Mouse (Mus musculus) G1E (cell line): ENCODE results near the gene D430042O09Rik. TPM values are rescaled to one million over a fixed set of nuclear protein-coding genes. Genes with fewer than 3 reads are reported as not detected.

Experiments
- ATAC-seq: 2 replicates; pipeline ENCODE4 v1.8.0; 2016; ENCODE audit warnings: mild to moderate bottlenecking; ENCODE audit not compliant: insufficient number of reproducible peaks, poor library complexity, low FRiP score, severe bottlenecking; ENCODE audit errors: extremely low read depth
- DNase-seq: peaks from one replicate; pipeline ENCODE4 v3.0.0; 2012; ENCODE audit warnings: low spot score
- H3K27me3 ChIP-seq: 2 replicates; pipeline ENCODE4 v1.6.1; 2012; ENCODE audit warnings: mild to moderate bottlenecking, low read length, inconsistent platforms; ENCODE audit not compliant: insufficient read depth
- H3K36me3 ChIP-seq: replicated peaks from 2 replicates; pipeline ENCODE3; 2012; ENCODE audit warnings: mild to moderate bottlenecking, inconsistent platforms
- H3K4me1 ChIP-seq: 2 replicates; pipeline ENCODE4 v1.6.1; 2012; ENCODE audit warnings: low read depth, low read length, inconsistent platforms, mixed read lengths; ENCODE audit not compliant: insufficient read depth
- H3K4me3 ChIP-seq: 2 replicates; pipeline ENCODE4 v1.5.1; 2012; ENCODE audit warnings: low read depth, mild to moderate bottlenecking, inconsistent platforms, low read length, moderate library complexity, mixed read lengths
- H3K9me3 ChIP-seq: replicated peaks from 2 replicates; pipeline ENCODE4 v1.6.1; 2012; ENCODE audit warnings: inconsistent platforms
- CTCF ChIP-seq: IDR thresholded peaks from 2 replicates; pipeline ENCODE4 v1.5.1; 2012; ENCODE audit warnings: low read depth, low read length, inconsistent platforms, mixed read lengths
- GATA1 ChIP-seq: IDR thresholded peaks from 2 replicates; pipeline ENCODE4 v1.6.1; 2012; ENCODE audit warnings: borderline replicate concordance, low read length, inconsistent platforms, mixed read lengths
- GATA2 ChIP-seq: IDR thresholded peaks from 2 replicates; pipeline ENCODE4 v1.6.1; 2012; ENCODE audit warnings: low read depth, low read length, inconsistent platforms, borderline replicate concordance
- POLR2AphosphoS5 ChIP-seq: IDR thresholded peaks from 2 replicates; pipeline ENCODE4 v1.6.1; 2012; ENCODE audit warnings: low read depth, low read length, inconsistent platforms; ENCODE audit not compliant: insufficient replicate concordance
- TAL1 ChIP-seq: conservative IDR thresholded peaks from 2 replicates; pipeline ENCODE4 v1.6.1; 2012; ENCODE audit warnings: low read depth, low read length, inconsistent platforms, mixed read lengths
- polyA plus RNA-seq: library from polyadenylated mRNA; stranded (reverse); fragments of >175 nt; gene quantifications from 2 replicates; pipeline ENCODE4 v1.2.3, GENCODE M21; 2012
- total RNA-seq, 2 experiments: library from RNA; stranded (forward) in 1 of 2; stranded (reverse) in 1 of 2; fragments of 200-1000 nt in 1 of 2; fragments of >200 nt in 1 of 2; fragmentation: Nextera tagmentation in 1 of 2; gene quantifications; 2 replicates each; pipeline ENCODE4 v1.2.3; 2014 to 2017

The D430042O09Rik gene
- total and polyA plus RNA-seq, 3 experiments = 7.7 to 34.2 (median 17.6) TPM

DNA sequence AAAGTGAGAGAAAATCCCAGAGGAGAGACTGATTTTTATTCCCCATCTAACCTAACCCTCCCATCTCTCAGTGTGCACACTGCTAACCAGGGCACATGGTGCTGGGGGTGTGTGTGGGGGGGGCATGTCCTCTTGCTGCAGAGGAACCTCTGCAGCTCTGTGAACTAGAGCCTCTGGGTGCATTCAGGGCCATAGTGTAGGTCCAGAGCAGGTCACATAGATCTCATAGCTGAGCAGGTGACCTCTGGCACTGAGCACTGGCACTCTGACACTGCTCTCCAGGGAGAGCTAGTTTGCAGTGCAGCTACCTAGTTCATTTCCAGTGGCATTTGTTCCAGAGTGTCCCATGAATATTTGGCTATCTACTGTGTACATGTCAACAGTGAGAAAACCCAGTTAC lies 24.0 kb downstream of the D430042O09Rik start:
- TF ChIP-seq TAL1 = no peak
- no peak for TF ChIP-seq POLR2AphosphoS5
- no peak for TF ChIP-seq CTCF
- no peak for TF ChIP-seq GATA1
- no peak for TF ChIP-seq GATA2
- Histone ChIP-seq H3K27me3 (no peaks in the 10 kb centered on the region), H3K4me3 (no peak overlapping the region), H3K4me1 (peaks cover 10% of the 10 kb centered on the region), H3K9me3 (no peaks in the 10 kb centered on the region), H3K36me3 (peaks cover 27% of the 10 kb centered on the region)
- no peak for ATAC-seq
- no peak for DNase-seq

DNA sequence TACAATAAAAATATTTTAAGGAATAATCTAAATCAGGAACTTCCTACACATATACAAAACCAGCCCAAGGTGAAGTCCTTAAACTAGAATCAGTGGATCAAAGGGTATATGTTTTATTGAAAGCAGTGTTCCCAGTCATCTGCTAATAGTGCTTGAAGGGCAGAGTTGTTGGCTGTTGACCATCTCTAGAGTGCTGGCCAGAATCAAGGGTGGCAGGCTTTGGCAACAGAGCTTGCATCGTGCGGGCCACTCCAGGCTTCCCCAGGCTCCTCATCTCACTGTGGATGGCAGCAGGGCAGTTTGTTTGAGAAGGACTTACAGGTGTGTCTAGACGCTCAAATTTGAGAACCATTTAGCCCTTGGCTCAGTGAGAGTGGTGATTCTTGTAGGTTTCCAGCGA lies 26.1 kb downstream of the D430042O09Rik start:
- no peak for TF ChIP-seq GATA1
- no peak for TF ChIP-seq CTCF
- TF ChIP-seq GATA2 = no peak
- no peak for TF ChIP-seq POLR2AphosphoS5
- H3K4me1 ChIP-seq = peaks cover 10% of the 10 kb centered on the region

DNA sequence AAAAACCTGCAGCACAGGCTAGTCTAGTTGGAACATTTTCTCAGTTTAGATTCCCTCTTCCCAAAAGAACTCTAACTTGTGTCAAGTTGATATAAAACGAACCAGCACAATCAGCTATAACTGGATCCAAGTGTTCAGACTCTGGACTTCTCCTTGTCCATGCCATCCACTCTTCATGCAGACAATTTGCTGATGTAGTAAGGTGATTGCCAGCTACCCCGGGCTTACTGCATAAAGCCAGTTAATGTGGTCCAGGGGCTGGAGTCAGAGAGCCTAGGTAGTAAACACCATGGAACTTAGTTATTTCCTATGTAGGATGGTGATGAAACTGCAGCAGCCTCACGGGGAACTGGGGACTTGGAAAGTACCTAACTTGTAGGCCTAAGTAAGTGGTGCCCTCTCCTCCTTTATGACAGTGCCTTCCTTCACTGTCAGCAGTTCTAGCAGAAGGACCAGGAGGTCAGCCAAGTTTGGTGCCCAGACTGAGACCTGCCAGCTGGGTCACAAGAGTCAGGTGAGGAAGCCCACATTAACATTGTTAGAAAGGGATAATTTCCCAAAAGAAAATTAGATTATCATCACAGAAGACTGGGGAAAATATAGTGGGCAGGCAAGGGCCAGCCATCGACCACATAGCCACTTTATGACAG lies 28.8 kb downstream of the D430042O09Rik start:
- DNase-seq (no peak), ATAC-seq (no peak)
- H3K9me3 ChIP-seq = no peaks in the 10 kb centered on the region
- TF ChIP-seq GATA1 (no peak), CTCF (no peak), TAL1 (no peak), POLR2AphosphoS5 (no peak), GATA2 (no peak)
- peaks cover 18% of the 10 kb centered on the region for H3K36me3 ChIP-seq
- no peak overlapping the region for H3K4me3 ChIP-seq
- peaks cover 5% of the 10 kb centered on the region for H3K4me1 ChIP-seq
- no peaks in the 10 kb centered on the region for H3K27me3 ChIP-seq

More for the DNA sequence above, 26.1 kb downstream of the D430042O09Rik start:
- H3K27me3 ChIP-seq = no peaks in the 10 kb centered on the region
- DNase-seq (no peak), ATAC-seq (no peak)
- H3K9me3 ChIP-seq = no peaks in the 10 kb centered on the region
- no peak overlapping the region for H3K4me3 ChIP-seq
- H3K36me3 ChIP-seq = peaks cover 28% of the 10 kb centered on the region

DNA sequence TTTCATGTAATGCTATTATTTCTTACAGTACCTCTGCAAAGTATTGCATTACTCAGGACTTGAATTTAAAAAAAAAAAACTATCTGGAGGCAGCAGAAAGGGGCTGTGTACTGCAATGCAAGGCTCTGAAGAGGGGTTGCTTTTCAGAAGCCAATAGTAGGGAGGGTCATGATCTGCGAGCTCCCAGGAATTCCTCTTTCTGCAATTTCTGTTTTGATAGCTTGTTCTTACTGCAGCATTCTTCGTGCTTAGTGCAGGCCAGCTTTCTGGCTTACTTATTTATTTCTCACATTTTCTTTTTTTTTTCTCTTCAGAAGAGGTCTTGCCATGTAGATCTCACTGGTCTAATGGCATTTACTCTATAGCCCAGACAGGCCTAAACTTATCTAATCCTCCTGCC lies 32.8 kb downstream of the D430042O09Rik start:
- DNase-seq (no peak), ATAC-seq (no peak)
- no peaks in the 10 kb centered on the region for H3K4me1 ChIP-seq
- no peak overlapping the region for H3K4me3 ChIP-seq
- H3K27me3 ChIP-seq = no peaks in the 10 kb centered on the region
- H3K9me3 ChIP-seq = no peaks in the 10 kb centered on the region
- peaks cover 28% of the 10 kb centered on the region for H3K36me3 ChIP-seq
- TF ChIP-seq POLR2AphosphoS5 = no peak

DNA sequence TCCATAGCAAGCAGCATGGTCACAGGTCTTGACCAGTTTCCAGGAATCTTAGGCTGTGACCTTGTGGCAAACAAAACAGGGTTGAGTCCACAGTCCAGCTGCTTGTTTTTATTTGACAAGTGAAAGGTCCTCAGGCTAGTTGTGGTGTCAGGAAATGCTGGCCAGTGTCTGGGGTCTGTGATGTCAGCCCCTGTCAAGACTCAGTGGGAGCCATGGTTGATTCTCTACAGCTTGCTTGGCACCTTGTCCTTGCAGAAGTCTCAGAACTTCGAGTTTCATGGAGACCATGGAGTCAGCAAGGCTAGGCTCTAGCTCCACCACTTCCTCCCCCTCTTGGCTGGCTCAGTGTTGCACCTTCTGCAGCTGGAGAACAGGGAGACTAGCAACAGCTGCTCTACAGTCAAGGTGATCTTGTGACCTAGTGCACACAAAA lies 33.6 kb downstream of the D430042O09Rik start:
- DNase-seq = no peak
- H3K4me1 ChIP-seq = no peaks in the 10 kb centered on the region
- no peak for ATAC-seq
- H3K4me3 ChIP-seq = no peak overlapping the region
- no peaks in the 10 kb centered on the region for H3K27me3 ChIP-seq
- peaks cover 31% of the 10 kb centered on the region for H3K36me3 ChIP-seq
- TF ChIP-seq TAL1 = no peak
- no peak for TF ChIP-seq GATA1
- TF ChIP-seq POLR2AphosphoS5 = no peak
- no peaks in the 10 kb centered on the region for H3K9me3 ChIP-seq

DNA sequence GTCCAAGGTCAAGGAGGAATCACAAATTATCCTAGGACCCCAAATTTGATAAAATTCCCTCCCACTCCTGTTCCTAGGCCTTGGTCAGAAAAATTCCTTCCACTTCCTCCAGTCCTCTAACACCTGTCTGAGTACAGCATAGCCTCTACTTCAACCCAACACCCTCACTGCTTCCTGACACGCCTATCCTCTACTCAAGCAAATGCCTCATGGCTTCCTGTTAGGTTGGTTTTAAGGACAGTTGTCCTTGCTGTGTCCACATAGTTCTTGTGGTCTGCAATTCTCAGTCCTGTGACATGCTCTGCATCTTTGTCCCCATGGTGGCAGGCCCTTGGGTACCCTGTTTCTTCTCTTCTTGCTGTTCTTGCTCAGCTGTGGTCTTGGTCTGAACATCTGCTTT lies 37.1 kb downstream of the D430042O09Rik start:
- Histone ChIP-seq H3K4me3 (no peak overlapping the region), H3K4me1 (peaks cover 3% of the 10 kb centered on the region; the same call in 1 of the 2 replicates), H3K9me3 (no peaks in the 10 kb centered on the region), H3K27me3 (no peaks in the 10 kb centered on the region), H3K36me3 (peaks cover 22% of the 10 kb centered on the region)
- TF ChIP-seq GATA2 = no peak
- no peak for TF ChIP-seq CTCF
- TF ChIP-seq TAL1 = no peak
- no peak for TF ChIP-seq GATA1
- no peak for TF ChIP-seq POLR2AphosphoS5
- ATAC-seq (no peak), DNase-seq (no peak)

DNA sequence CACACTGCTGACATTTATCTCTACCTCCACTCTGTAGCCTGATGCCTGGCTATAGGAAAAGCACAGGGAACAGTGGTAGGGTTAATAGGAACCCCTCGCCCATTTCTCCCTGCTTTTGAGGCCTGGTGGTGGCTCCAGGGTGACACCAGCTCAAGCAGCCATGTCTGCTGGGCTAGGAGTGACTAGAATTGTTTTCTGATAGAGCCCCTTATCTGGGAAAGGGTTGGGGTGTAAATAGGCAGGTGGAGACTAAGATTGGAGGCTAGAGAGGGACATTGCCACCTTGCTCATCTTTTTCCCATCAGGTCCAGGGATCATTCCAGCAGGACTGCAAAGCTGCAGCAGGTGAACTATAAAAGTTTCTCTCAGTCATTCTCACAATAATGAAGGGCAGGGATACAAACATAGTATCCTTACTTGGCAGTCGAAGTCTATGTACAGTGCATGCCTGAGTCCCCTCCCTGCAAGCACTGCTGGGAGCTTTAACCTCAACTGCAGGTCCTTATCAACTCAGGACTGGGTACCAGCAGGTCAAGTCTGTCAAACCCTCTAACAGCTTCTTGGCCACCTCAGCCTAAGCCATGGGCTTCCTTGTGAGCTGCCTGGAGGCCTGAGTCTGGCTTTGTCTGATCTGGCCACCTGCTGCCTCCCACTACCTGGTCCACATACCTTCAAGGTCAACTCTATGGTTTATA lies 39.1 kb downstream of the D430042O09Rik start:
- Histone ChIP-seq H3K9me3 (no peaks in the 10 kb centered on the region), H3K4me3 (no peak overlapping the region), H3K27me3 (no peaks in the 10 kb centered on the region), H3K4me1 (peaks cover 3% of the 10 kb centered on the region; the same call in 1 of the 2 replicates), H3K36me3 (peaks cover 24% of the 10 kb centered on the region)
- TF ChIP-seq TAL1 (no peak), POLR2AphosphoS5 (no peak), GATA1 (no peak), CTCF (no peak), GATA2 (no peak)
- DNase-seq = no peak
- ATAC-seq = no peak
